Mouse (Mus musculus) bone marrow macrophage, adult 2 months (primary cell): ENCODE measurements around the gene Padi2. TPM values are rescaled to one million over a fixed set of nuclear protein-coding genes. Genes with fewer than 3 reads are reported as not detected.

Experiments used
- H3K27ac ChIP-seq: 2 replicates; pipeline ENCODE4 v1.5.1; 2012; ENCODE audit warnings: low read depth, low read length; ENCODE audit not compliant: insufficient read depth
- H3K4me1 ChIP-seq: 2 replicates; pipeline ENCODE4 v1.6.1; 2012; ENCODE audit warnings: low read length; ENCODE audit not compliant: control insufficient read depth, insufficient read depth
- H3K4me3 ChIP-seq: 2 replicates; pipeline ENCODE4 v1.5.1; 2012; ENCODE audit warnings: mild to moderate bottlenecking, low read length, moderate library complexity; ENCODE audit not compliant: insufficient read depth
- CTCF ChIP-seq: IDR thresholded peaks from 2 replicates; pipeline ENCODE4 v1.5.1; 2012; ENCODE audit warnings: low read depth, mild to moderate bottlenecking, low read length, moderate library complexity
- POLR2A ChIP-seq: IDR thresholded peaks from 2 replicates; pipeline ENCODE4 v1.6.1; 2012; ENCODE audit warnings: mild to moderate bottlenecking, low read depth, low read length, borderline replicate concordance
- polyA plus RNA-seq: library from polyadenylated mRNA; stranded (reverse); fragments of >200 nt; gene quantifications from 2 replicates; pipeline ENCODE4 v1.2.4, GENCODE M21; 2012; ENCODE audit not compliant: missing spikeins, insufficient read depth, insufficient read length

Gene Padi2
- polyA plus RNA-seq, 1 experiment, result 12.2 TPM

- TF ChIP-seq CTCF (no peak), POLR2A (no peak)
- Histone ChIP-seq H3K27ac (no peak overlapping the region), H3K4me3 (no peak overlapping the region), H3K4me1 (no peaks in the 10 kb centered on the region)
Measured at GRCm38 (mm10) chr4:140995811-140996210, 89.7 kb downstream of the Padi2 start.

GRCm38 (mm10) chr4:140996812-140997211, 90.7 kb downstream of the Padi2 start:
- no peak overlapping the region for H3K4me3 ChIP-seq
- no peak for TF ChIP-seq CTCF
- TF ChIP-seq POLR2A, result no peak
- no peaks in the 10 kb centered on the region for H3K4me1 ChIP-seq
- no peak overlapping the region for H3K27ac ChIP-seq

Other genes starting within 250 kb of the Padi2 start
- 71.0 and 85.4 TPM in 2 replicates for gene Arhgef10l, start 240.3 kb upstream of the Padi2 start, polyA plus RNA-seq
- gene Rcc2, start 205.8 kb upstream of the Padi2 start, polyA plus RNA-seq, result 57.1 and 63.4 TPM in 2 replicates
- not detected in 2 replicates for gene Padi6, start 163.7 kb upstream of the Padi2 start, polyA plus RNA-seq
- 6.3 and 8.1 TPM in 2 replicates for gene Padi4, start 132.1 kb upstream of the Padi2 start, polyA plus RNA-seq
- gene Padi3, start 95.7 kb upstream of the Padi2 start, polyA plus RNA-seq, result 0.25 and 0.47 TPM in 2 replicates
- not detected in 2 replicates for gene Padi1, start 60.6 kb upstream of the Padi2 start, polyA plus RNA-seq
- 145 and 163 TPM in 2 replicates for gene Sdhb, start 54.9 kb downstream of the Padi2 start, polyA plus RNA-seq
- gene Atp13a2, start 80.5 kb downstream of the Padi2 start, polyA plus RNA-seq, result 203 and 230 TPM in 2 replicates
- gene Mfap2, start 104.1 kb downstream of the Padi2 start, polyA plus RNA-seq, result not detected in 2 replicates
- 6.9 and 8.1 TPM in 2 replicates for gene Crocc, start 154.2 kb downstream of the Padi2 start, polyA plus RNA-seq
- gene Necap2, start 172.0 kb downstream of the Padi2 start, polyA plus RNA-seq, result 170 and 172 TPM in 2 replicates
- not detected in 2 replicates for gene Spata21, start 182.0 kb downstream of the Padi2 start, polyA plus RNA-seq
- gene Szrd1, start 233.4 kb downstream of the Padi2 start, polyA plus RNA-seq, result 105 and 129 TPM in 2 replicates
- 22.0 and 28.2 TPM in 2 replicates for gene Fbxo42, start 241.6 kb downstream of the Padi2 start, polyA plus RNA-seq